Mouse (Mus musculus) testis, postnatal 10 days (tissue): ENCODE measurements around the gene Snx4.
"Not testable (repeated sequence)": the region's sequence is repeated elsewhere in the genome, so short reads cannot be mapped to it uniquely, and the experiment has no call there.

ENCODE experiments used
- DNase-seq: peaks from one replicate; pipeline ENCODE4 v3.0.0; 2021; ENCODE audit warnings: low spot score

The Snx4 gene

DNA sequence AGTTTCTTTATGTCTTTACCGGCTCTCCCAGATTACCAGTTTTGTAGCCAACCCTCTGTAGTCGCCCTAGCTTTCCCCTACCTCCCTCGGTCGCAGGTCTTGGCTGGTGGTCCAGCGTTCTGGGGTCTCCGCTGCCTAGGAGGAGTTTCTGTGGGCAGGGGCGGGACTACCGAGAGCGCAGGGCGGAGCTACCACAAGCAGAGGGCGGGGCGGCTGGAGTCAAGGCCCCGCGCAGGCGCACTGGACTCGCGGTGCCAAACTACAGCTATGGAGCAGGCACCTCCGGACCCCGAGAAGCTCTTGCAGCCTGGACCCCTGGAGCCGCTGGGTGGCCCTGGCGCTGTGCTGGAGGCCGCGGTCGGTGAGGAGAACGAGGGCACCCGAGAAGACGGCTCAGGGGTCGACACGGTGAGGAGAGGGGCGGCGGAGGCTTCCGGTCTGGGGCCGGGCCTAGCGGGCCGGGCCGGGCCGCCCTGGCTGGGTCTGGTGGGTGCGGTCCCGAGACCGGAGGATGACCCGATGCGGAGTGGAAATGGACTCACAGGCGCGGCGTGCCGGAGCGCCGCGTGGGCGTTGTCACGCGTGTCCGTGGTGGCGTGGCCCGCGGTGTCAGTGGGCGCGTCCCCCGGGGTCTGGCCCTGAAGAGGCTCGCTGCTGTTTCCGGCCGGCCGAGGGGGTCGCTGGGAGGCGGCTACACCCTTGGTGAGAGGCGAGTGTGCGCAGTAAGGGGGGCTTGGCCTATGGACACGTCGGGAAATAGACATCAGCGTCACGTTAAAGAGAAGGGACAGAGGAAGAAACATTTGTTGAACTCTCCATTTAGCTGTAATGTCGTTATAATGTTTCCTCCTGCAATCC, at the start of gene Snx4:
Snx4 (plus strand) TSS at position 249 of the 858 bp plus-strand sequence.
- peak; percentile 98 for DNase-seq

DNA sequence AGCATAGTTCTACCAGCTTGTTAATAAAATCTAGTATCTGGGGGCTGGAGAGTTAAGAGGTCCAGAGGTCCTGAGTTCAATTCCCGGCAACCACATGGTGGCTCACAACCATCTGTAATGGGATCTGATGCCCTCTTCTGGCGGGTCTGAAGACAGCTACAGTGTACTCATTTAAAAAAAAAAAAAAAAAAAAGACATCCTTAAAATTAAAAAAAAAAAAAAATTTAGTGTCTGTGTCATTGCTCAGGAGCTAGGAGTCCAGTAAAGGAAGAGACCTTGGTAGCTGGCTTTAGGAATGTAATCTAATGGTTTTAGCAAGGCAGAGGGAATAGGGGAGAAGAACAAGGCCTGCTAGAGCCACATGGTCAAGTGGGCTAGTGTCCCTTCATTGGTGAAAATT, 40.4 kb upstream of the Snx4 start:
- DNase-seq: no peak

DNA sequence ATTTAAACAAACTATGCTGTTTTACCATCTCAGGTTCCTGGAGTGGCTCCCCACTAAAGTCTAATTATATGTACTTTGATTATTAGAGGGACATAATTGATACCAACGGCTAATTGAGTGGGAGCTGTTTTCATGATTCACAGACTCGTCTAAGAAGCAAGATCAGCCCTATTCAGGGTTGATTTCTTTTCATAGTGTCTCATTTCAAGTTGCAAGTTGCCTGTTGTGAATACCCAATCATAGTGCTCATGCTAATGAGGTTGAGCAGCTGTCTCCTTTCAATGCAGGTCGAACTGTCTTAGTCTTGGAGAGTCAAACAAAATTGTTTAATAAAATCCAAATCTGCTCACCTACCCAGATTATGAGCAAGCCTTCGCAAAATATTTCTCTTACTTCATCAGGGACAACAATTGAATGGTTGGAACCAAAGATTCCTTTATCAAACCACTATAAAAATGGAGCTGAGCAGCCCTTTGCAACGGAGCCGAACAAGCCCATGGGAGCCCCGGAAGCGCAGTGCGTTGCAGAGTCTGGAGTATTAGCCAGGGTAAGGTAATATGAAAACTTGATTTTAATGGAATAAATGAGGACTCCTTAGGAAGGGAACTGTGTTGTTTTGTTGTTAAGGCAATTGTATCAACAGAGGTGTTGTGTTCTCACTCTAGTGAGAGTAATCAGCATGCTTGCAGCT, 34.8 kb upstream of the Snx4 start:
- no peak for DNase-seq

DNA sequence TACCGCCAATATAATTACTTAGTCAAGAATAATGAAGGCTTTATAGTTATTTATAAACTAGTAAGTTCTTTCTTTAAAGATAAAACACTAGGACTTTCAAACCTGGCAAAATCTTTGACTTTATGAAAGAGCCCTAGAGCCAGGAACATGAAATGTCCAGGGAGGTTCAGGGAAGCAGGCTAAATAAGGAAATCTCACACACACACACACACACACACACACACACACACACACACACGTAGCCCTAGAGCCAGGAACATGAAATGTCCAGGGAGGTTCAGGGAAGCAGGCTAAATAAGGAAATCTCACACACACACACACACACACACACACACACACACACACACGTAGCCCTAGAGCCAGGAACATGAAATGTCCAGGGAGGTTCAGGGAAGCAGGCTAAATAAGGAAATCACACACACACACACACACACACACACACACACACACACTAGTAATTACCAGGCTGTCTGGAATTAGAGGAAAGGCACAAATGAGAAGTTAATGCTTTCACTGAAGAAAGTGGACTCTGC, 33.6 kb upstream of the Snx4 start:
- DNase-seq: not testable (repeated sequence)

DNA sequence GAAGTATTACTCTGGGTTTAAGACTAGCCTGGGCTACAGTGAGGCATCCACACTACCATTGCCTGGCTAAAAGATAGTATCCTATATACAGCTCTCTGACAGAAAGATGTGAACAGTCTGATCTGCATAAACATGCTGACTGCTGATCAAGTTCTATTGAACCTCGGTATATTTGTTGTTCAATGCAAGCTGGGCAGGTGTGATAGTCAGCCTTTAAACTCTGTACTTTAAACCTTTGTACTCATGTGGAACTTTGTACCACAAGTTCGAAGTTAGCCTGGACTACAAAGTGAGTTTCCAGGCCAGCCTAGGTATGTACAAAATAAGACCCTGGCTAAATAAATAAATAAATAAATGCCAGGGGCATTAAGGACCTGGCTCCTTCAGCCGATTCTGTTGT, 28.8 kb upstream of the Snx4 start:
- DNase-seq: no peak

DNA sequence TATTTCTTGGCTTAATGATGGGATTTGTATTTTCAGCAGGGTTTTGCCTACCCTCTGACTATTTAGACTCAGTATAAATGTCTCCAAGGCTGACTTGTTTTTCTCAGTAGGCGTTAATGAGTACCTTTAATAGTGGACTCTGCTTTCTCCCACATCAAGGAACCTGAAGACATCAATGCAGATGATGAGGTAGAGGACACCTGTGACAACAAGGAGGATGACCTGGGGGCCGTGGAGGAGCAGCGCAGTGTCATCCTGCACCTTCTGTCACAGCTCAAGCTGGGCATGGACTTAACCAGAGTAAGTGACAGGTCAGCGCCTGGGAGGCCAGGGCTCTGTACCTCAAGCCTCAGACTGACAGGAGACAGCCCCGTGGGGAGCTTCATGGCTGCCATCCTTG, 26.9 kb upstream of the Snx4 start:
- no peak for DNase-seq

DNA sequence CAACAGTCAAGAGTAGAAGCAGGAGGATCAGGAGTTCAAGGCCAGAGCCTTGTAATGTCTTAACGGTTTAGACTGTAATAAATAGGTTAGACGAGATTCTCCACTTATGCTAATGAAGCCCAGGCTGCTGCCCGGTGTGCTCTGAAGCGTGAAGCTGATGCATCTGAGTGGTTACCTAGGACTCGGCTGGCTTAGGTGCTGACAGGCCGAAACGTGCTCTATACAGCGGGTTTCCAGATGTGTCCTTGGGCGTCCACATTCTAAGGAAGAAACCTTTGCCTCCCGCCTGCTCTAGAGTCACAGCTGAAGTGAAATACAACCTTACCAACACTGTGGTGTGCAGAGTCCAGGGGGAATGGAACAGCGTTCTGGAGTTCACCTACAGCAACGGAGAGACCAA, 17.1 kb upstream of the Snx4 start:
- no peak for DNase-seq

DNA sequence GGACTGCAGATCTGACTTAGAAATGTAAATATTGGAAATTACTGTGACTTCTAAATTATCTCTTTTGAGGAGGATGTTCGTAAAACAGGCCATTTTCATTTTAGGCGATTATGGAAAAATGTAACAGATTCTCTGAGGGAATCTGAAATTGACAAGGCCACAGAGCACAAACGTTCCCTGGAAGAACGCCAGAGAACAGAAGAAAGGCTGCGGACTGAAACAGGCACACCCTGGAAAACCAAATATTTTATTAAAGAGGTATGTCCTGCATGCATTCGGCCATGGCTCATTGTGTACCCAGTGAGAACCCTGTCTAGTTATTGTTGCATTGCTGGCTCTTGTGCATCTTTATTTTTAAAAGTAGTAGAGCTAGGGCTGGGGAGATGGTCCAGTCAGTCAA, 15.1 kb upstream of the Snx4 start:
- no peak for DNase-seq

DNA sequence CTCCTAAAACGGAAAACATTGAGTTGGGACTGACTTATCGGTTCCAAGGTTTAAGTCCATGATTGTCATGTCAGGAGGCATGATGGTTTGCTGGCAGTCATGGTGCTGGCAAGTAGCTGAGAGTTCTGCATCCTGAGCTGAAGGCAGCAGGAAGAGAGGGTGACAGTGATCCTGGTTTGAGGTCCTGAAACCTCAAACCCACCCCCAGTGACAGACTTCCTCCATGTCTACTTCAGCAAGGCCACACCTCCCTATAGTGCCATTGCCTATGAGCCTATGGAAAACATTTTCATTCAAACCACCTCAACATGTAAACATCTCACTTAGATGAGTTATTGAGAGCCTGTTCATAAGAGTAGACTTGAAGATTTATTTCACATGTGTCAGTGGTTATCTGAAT, 11.9 kb upstream of the Snx4 start:
- DNase-seq: no peak

DNA sequence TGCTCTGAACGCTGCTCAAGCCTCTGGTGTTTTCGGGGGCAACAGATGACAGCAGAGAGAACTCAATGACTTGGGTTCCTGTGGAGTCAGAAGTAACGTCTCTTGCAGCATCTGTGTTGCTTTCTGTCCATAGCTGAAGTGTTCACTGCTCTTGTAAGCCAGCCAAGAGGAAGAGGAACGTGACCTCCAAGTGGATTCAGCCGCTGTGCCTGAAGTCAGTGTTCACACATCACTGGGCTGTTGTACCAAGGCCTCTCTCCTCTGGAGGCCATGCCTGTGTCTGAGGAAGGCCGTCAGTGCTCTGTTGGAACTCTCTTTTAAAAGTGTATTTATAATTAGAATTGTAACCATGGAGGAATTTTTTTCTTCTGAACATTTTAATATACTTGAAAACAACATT, 9.2 kb upstream of the Snx4 start:
- no peak for DNase-seq

DNA sequence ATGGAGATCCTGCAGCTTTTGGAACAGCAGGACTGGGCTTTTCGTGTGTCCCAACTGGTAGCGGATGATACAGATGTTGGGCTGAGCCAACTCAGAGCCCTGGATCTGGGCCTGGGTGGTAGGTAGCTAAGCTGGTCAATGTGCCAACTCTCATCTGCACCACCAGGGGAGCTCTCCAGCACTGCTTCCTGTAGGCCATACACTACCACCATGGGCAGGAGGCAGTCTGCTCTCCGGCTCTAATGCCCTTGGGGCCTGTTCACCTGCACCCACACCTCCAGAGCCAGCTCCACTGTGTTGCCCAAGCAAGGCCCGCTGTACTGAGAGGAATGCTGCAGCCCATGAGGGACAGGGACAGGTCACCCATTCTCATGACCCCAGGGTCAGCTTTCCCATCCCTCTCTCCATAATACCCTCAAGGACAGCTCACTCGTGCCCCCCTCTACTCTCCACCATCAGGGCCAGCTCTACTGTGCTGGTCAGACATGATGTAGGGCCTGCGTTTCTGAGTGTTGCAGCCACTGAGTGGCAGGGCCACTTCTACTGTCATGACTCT, 7.0 kb upstream of the Snx4 start:
- DNase-seq: no peak

DNA sequence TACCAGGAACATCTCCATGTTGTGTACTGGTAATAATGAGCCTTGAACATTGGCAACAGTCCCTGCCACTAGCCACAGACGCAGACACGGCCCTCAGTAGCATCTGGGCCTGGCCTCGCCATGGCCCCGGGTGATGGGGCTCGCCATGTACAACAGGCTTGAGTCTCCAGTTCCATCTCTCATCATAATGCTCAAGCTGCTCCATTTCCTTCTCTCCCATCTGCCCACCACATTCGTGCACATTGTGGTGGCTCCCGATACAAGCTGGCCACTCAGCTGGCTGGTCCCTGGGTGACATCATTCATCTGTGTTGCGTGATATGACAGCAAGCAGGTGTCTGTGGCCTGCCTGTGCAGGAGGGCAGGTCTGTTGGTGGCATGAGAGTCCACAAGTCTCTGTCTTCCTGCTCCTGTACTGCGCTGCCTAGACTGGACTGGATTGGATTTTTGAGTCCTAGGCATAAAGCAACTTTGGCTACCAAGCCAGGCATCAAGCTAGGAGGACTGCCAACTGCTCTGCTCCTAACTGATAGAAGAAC, 6.2 kb upstream of the Snx4 start:
- no peak for DNase-seq

DNA sequence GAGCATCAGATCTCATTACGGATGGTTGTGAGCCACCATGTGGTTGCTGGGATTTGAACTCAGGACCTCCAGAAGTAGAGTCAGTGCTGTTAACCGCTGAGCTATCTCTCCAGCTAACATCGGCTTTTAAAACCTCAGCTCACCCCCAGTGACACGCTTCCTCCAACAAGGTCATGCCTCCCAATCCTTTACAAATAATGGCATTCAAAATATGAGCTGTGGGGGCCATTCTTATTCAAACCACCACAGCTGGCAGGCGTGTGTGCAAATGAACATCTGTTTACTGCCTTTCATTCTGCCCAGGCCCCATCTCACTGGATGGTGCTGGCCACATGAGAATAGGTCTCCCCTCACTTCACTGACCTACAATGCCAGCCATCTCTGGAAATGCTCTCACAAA, 4.7 kb upstream of the Snx4 start:
- DNase-seq: no peak

DNA sequence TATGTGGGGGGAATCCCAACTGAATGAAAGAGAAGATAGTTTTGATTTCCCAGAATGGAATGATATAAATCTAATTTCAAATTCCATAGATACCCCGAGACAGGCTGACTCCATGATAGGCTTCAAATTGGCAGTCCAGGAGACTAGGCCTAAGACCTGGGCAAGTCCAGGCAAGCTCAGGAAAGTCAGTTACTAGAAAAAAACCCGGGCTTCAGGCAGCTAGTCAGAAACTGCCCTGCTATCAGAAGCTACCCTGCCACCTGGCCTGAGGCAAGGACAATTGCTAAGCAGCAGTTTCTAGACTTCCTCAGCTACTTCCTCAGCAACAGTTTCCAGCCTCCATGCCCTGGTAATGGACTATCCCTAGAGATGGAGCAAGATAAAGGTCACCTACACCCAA, 4.2 kb upstream of the Snx4 start:
- DNase-seq: no peak

DNA sequence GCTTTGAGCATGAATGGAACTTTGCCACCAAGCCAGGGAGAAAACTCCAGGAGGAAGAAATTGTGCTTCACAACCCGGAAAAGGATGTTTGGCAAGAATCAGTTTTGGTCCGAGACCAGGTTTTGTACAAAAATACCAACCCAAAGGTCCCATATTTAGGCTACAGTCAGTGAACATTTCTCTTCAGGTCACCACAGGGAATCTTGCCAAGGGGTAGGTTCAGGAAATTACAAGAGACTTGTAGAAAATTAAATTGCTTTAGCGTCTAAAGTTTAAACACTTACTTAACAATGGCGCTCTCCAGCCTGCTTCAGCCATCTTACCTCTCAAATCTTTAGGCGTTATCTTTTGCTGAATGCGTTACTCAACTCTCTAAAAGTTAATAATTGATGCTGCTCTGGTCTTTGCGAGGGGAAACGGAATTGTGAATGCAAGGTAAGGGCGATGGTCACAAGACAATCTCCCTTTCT, 556 bp upstream of the Snx4 start:
- no peak for DNase-seq

DNA sequence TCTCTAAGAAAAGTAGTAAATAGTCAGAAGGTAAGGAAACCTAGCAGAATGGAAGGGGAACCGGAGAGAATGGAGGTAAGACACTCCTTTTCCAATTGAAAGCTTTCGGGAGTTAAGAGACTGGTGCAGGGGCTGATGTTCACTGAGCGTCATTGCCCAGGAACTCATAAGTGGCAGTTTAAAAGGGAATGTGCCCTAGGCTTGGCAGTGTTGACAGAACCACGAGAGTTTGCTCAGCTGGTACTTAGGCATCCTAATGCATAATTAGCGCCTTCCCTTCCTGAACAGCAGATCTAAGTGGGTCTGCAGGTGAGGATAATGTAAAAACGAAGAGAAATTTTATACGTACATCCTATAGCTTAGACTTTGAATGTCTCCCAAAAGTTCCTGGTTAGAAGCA, 4.4 kb downstream of the Snx4 start:
- DNase-seq: no peak

DNA sequence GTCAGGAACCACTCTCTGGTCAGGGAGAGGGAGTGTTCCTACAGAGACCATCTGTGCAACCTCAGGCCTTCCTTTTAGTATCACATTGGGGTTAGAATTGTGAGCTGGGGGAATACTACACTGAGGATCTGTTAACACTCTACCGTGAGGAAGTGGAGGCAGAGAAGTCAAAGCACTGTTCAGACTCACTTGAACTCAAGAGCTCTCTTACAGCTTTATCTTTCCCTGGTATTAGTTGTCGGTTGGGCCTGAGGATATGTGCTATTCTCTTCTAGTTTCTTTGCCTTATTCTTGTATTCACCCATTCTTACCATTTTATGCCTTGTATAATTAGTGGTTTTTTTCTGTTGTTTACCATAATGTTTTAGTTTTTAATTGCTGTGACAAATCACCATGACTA, 7.3 kb downstream of the Snx4 start:
- DNase-seq: no peak

DNA sequence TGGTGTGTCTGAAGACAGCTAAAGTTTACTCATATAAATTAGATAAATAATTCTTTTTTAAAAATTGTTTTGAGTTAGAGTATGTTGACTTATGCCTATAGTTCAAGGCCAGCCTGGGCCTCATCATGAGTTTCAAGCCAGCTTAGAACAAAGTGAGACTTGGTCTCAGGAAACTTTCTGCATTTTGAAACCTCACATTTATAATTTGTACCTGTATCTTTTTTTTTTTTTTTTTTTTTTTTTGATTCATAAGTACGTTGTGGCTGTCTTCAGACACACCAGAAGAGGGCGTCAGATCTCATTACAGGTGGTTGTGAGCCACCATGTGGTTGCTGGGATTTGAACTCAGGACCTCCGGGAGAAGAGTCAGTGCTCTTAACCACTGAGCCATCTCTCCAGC, 8.6 kb downstream of the Snx4 start:
- DNase-seq: no peak

DNA sequence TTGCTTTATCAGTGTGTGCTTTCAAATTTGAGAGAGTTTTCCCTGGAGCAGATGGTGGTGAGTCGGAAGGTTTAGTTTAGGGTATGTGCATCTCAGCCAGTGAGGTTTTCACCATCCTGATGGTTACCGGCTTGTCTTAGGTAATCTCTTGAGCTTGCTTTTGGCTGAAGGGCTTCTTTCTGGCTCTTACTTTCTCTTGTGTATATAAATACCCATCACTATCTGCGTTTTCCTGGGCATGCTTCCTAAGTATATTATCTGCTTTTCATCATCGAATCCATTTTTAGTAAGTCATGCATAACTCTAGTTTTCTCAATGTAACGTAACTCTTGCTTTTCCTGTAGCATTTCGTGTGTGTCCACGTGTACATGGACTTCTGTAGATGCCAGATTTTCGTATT, 9.6 kb downstream of the Snx4 start:
- no peak for DNase-seq

DNA sequence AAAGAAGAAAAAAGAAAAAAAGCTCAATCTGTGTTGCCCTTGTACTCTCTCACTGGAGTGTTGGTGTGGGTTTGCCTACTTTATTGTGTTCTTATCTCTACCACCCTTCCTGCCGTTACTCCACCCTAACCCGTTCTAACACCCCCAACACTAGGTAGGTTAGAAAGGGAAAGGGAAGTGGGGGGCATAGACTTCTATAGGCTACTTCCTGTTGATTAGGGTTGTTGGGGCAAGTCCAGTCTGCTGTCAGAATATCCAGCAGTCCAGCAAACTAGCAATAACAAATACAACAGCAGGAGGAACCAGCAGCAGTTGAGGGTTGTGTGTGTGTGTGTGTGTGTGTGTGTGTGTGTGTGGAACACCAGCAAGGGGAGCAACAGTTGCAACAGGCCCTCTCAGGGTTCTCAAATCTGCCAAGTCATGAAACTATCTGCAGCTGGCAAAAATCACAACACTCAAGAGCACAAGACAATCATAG, 10.4 kb downstream of the Snx4 start:
- peak; percentile 39 for DNase-seq

DNA sequence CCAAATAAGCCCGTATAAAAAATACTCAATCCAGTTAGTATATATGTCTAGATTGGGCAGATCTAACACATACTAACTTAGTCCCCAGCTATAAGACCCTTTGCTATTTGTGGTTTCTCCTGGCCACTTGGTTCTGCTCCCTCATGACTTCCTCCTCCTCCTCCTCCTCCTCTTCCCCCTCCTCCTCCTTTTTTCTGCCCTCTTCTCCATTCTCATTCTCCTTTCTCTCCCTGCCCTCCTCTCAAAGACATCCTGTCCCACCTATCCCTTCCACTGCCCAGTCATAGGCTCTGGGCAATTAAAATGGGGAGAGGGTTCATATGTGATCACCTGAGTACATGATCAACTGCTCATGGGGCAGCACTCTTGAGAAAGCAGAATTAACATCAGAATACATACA, 10.9 kb downstream of the Snx4 start:
- DNase-seq: peak; percentile 7

DNA sequence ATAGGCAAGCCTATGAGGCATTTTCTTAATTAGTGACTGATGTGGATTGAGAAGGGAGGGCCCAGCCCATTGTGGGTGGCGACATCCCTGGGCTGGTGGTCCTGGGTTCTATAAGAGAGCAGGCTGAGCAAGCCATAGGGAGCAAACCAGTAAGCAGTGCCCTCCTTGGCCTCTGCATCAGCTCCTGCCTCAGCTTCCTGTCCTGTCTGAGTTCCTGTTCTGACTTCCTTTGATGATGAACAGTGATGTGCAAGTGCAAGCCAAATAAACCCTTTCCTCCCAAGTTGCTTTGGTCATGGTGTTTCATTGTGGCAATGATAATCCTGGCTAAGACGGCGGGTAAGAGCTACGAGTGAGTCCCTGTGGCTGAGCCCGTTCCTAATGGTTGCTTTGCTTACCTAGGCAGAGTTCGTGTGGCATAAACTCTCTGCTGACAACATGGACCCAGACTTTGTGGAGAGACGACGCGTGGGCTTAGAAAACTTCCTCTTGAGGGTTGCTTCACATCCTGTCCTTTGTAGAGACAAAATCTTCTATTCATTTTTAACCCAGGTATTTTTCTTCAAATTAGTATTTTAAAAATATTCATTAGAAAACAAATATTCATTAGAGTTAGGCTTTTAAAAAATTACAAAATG, 16.5 kb downstream of the Snx4 start:
- no peak for DNase-seq
